Mouse (Mus musculus) brown adipose tissue, adult 24 weeks (tissue): ENCODE measurements at regions not wholly inside any gene's neighbourhood (a gene's known extent, or its start where the extent isn't known, plus 50 kb on each side); places are given as distances from the start of the nearest gene placed in this dataset.

ENCODE experiments used
- H3K27ac ChIP-seq: fragments of 200-500 bp; replicated peaks from 2 replicates; pipeline ENCODE4 v1.5.1; 2012; ENCODE audit warnings: low read depth, mild to moderate bottlenecking, low read length
- H3K4me1 ChIP-seq: fragments of 200-500 bp; 2 replicates; pipeline ENCODE4 v1.6.1; 2012; ENCODE audit warnings: low read length, mixed read lengths; ENCODE audit not compliant: control insufficient read depth, insufficient read depth, insufficient read length
- H3K4me3 ChIP-seq: fragments of 200-500 bp; 2 replicates; pipeline ENCODE4 v1.5.1; 2012; ENCODE audit warnings: low read depth, mild to moderate bottlenecking, low read length, moderate library complexity; ENCODE audit not compliant: insufficient read depth

GRCm38 (mm10) chr13:15891403-15891802, 120.2 kb upstream of the Inhba start:
- no peak overlapping the region for H3K4me3 ChIP-seq
- no peak overlapping the region for H3K27ac ChIP-seq

GRCm38 (mm10) chr13:15898201-15898600, 113.5 kb upstream of the Inhba start:
- H3K4me1 ChIP-seq: no peaks in the 10 kb centered on the region
- no peak overlapping the region for H3K4me3 ChIP-seq
- H3K27ac ChIP-seq: no peak overlapping the region

More at GRCm38 (mm10) chr13:15891403-15891802, 120.2 kb upstream of the Inhba start:
- no peaks in the 10 kb centered on the region for H3K4me1 ChIP-seq

GRCm38 (mm10) chr13:15901710-15902675, 109.7 kb upstream of the Inhba start:
- H3K4me1 ChIP-seq: no peaks in the 10 kb centered on the region
- no peak overlapping the region for H3K4me3 ChIP-seq
- H3K27ac ChIP-seq: no peak overlapping the region

GRCm38 (mm10) chr13:15907806-15908205, 103.8 kb upstream of the Inhba start:
- Histone ChIP-seq H3K4me1 (no peaks in the 10 kb centered on the region), H3K27ac (no peak overlapping the region), H3K4me3 (no peak overlapping the region)

GRCm38 (mm10) chr13:15910578-15910977, 101.1 kb upstream of the Inhba start:
- Histone ChIP-seq H3K4me1 (no peaks in the 10 kb centered on the region), H3K4me3 (no peak overlapping the region), H3K27ac (no peak overlapping the region)

- no peak overlapping the region for H3K27ac ChIP-seq
- H3K4me3 ChIP-seq: no peak overlapping the region
- H3K4me1 ChIP-seq: no peaks in the 10 kb centered on the region
These were observed 100.4 kb upstream of the Inhba start for GRCm38 (mm10) chr13:15911263-15911662.

GRCm38 (mm10) chr13:15914270-15914669, 97.4 kb upstream of the Inhba start:
- Histone ChIP-seq H3K4me3 (no peak overlapping the region), H3K27ac (no peak overlapping the region), H3K4me1 (no peaks in the 10 kb centered on the region)

- Histone ChIP-seq H3K4me3 (no peak overlapping the region), H3K4me1 (no peaks in the 10 kb centered on the region), H3K27ac (no peak overlapping the region)
These were observed 81.8 kb upstream of the Inhba start for GRCm38 (mm10) chr13:15929890-15930289.

GRCm38 (mm10) chr13:15931553-15932162, 80.0 kb upstream of the Inhba start:
- Histone ChIP-seq H3K4me3 (no peak overlapping the region), H3K4me1 (no peaks in the 10 kb centered on the region), H3K27ac (no peak overlapping the region)

- no peak overlapping the region for H3K4me3 ChIP-seq
- H3K27ac ChIP-seq: no peak overlapping the region
- H3K4me1 ChIP-seq: no peaks in the 10 kb centered on the region
These were observed 76.0 kb upstream of the Inhba start for GRCm38 (mm10) chr13:15935689-15936088.

- H3K4me1 ChIP-seq: no peaks in the 10 kb centered on the region
- no peak overlapping the region for H3K4me3 ChIP-seq
- no peak overlapping the region for H3K27ac ChIP-seq
These were observed 75.5 kb upstream of the Inhba start for GRCm38 (mm10) chr13:15936109-15936508.

- H3K4me3 ChIP-seq: no peak overlapping the region
- H3K27ac ChIP-seq: no peak overlapping the region
- H3K4me1 ChIP-seq: no peaks in the 10 kb centered on the region
These were observed 61.5 kb upstream of the Inhba start for GRCm38 (mm10) chr13:15950143-15950542.

GRCm38 (mm10) chr13:15950885-15951610, 60.6 kb upstream of the Inhba start:
- H3K27ac ChIP-seq: no peak overlapping the region
- no peak overlapping the region for H3K4me3 ChIP-seq
- no peaks in the 10 kb centered on the region for H3K4me1 ChIP-seq
